Comparison of ENCODE assay signal across 23 mouse cellular contexts in genomic region chr4:153738088-153738487, GRCm38 (mm10).
DNase-seq lines count a peak whose midpoint lies in the region; ATAC-seq and TF ChIP-seq lines count a peak whose summit lies in the region.
"Had no signal": no experiment of that assay in that cellular context is flagged by ENCODE, and none has a peak within 500 bp of the region (broad histone marks: within the 10 kb centered on the region; RNA-seq: fewer than 3 reads in every experiment).

No protein-coding gene starts in this region.

- 0 out of 2 replicates have a peak, but pooled peaks have one; percentile 37 for ATAC-seq in liver, embryonic 12.5 days
- no peak; the same call in 1 of the 2 replicates for ATAC-seq in liver, embryonic 13.5 days (ENCODE audit: low read depth)
- ATAC-seq: forebrain, embryonic 14.5 days; hindbrain, postnatal 0 days; Patski had no signal

- H3K27me3 ChIP-seq in liver, embryonic 12.5 days (replicated peaks) = no peaks in the 10 kb centered on the region
- H3K27me3 ChIP-seq in liver, embryonic 13.5 days = no peaks in the 10 kb centered on the region
- H3K27me3 ChIP-seq: embryonic facial prominence, embryonic 15.5 days; heart, embryonic 13.5 days; hindbrain, embryonic 12.5 days; Patski had no signal

- no peak overlapping the region for H3K4me3 ChIP-seq in liver, embryonic 12.5 days
- H3K4me3 ChIP-seq in liver, embryonic 13.5 days (replicated peaks) = no peak overlapping the region
- H3K4me3 ChIP-seq in gastrocnemius, adult 2 months = no peak overlapping the region
- H3K4me3 ChIP-seq: embryonic facial prominence, embryonic 15.5 days; erythroblast, embryonic 14.5 days; forebrain, embryonic 10.5 days; heart, embryonic 13.5 days; hindbrain, embryonic 12.5 days had no signal

- intact Hi-C loops in gastrocnemius, adult 2 months (cut with DNase I) = no loop called here

- H3K4me1 ChIP-seq in liver, embryonic 12.5 days = no peaks in the 10 kb centered on the region
- no peaks in the 10 kb centered on the region for H3K4me1 ChIP-seq in liver, embryonic 13.5 days (replicated peaks)
- H3K4me1 ChIP-seq: embryonic facial prominence, embryonic 15.5 days; heart, embryonic 13.5 days; hindbrain, embryonic 12.5 days had no signal

- H3K36me3 ChIP-seq in liver, embryonic 12.5 days = no peaks in the 10 kb centered on the region
- H3K36me3 ChIP-seq in liver, embryonic 13.5 days = no peaks in the 10 kb centered on the region
- H3K36me3 ChIP-seq: embryonic facial prominence, embryonic 15.5 days; forebrain, embryonic 10.5 days; heart, embryonic 13.5 days; hindbrain, embryonic 12.5 days had no signal

- H3K4me2 ChIP-seq in liver, embryonic 12.5 days = no peak overlapping the region
- H3K4me2 ChIP-seq in liver, embryonic 13.5 days = no peak overlapping the region
- H3K4me2 ChIP-seq: embryonic facial prominence, embryonic 15.5 days; heart, embryonic 13.5 days; hindbrain, embryonic 12.5 days had no signal

- no peak overlapping the region for H3K9ac ChIP-seq in liver, embryonic 12.5 days
- no peak overlapping the region for H3K9ac ChIP-seq in liver, embryonic 13.5 days
- H3K9ac ChIP-seq: embryonic facial prominence, embryonic 15.5 days; heart, embryonic 13.5 days; hindbrain, embryonic 12.5 days had no signal

- DNase-seq in liver (no peak), ES-CJ7 (ENCODE audit: low read depth, low spot score) (peak; percentile 86), R1 (ENCODE audit: low read depth, low spot score) (peak; percentile 87)
- peak; percentile 60 for DNase-seq in liver, embryonic 13.5 days
- no peak for DNase-seq in gastrocnemius, adult 2 months
- DNase-seq in cerebellum, adult 11 months = no peak
- DNase-seq: adrenal gland, adult 8-10 months; adrenal gland, postnatal 36 days; cerebellum, adult 8-10 months; cerebellum, postnatal 14 days; embryo, embryonic 11 days; gastrocnemius, postnatal 36 days; heart, adult 11 months; heart, postnatal 4 days had no signal

- TF ChIP-seq CTCF in gastrocnemius, adult 2 months (IDR thresholded peaks at IDR 0.05) = no peak

- peaks cover 23% of the 10 kb centered on the region; the same call in 1 of the 2 replicates for H3K9me3 ChIP-seq in liver, embryonic 12.5 days (replicated peaks)
- peaks cover 35% of the 10 kb centered on the region for H3K9me3 ChIP-seq in liver, embryonic 13.5 days (replicated peaks)
- H3K9me3 ChIP-seq: embryonic facial prominence, embryonic 15.5 days; heart, embryonic 13.5 days; hindbrain, embryonic 12.5 days had no signal

- no peak overlapping the region for H3K27ac ChIP-seq in liver, embryonic 12.5 days
- no peak overlapping the region for H3K27ac ChIP-seq in liver, embryonic 13.5 days
- no peak overlapping the region for H3K27ac ChIP-seq in gastrocnemius, adult 2 months
- H3K27ac ChIP-seq: embryonic facial prominence, embryonic 15.5 days; forebrain, embryonic 10.5 days; heart, embryonic 13.5 days; hindbrain, embryonic 12.5 days; hindbrain, postnatal 0 days had no signal

- 54% methylated on average over 11 of the region's 11 CpGs for WGBS in liver, embryonic 12.5 days (ENCODE audit: insufficient replicate concordance)
- 54% methylated on average over 11 of the region's 11 CpGs for WGBS in liver, embryonic 13.5 days (ENCODE audit: insufficient replicate concordance)

Comparison
In these comparisons a context has a peak if more than half of its experiments do, and no peak if none do; other contexts are left out.
1. DNase-seq: peak in ES-CJ7 (single experiment), R1 (single experiment) and liver, embryonic 13.5 days (single experiment); none in liver (single experiment), gastrocnemius, adult 2 months (single experiment) and cerebellum, adult 11 months (single experiment).